Mouse (Mus musculus) frontal cortex, postnatal 10 days (tissue): Measurements from ENCODE around the gene Gm17545.

ENCODE experiments used
- DNase-seq, 2 experiments: peaks; one replicate each; pipeline ENCODE4 v3.0.0; 2022; ENCODE audit warnings: low spot score in 2 of 2, mixed read lengths in 1 of 2

Gm17545 gene

DNA sequence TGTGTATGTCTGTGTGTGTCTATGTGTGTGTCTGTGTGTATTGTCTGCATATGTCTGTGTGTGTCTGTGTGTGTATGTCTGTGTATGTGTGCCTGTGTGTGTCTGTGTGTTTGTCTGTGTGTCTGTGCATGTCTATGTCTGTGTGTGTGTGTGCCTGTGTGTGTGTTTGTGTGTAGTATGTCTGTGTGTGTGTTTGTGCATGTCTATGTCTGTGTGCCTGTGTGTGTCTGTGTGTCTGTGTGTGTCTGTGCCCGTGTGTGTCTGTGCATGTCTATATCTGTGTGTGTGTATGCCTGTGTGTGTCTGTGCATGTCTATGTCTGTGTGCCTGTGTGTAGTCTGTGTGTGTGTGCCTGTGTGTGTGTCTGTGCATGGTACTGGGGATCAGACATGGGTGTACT, 9.0 kb upstream of the Gm17545 start:
- no peak for DNase-seq

DNA sequence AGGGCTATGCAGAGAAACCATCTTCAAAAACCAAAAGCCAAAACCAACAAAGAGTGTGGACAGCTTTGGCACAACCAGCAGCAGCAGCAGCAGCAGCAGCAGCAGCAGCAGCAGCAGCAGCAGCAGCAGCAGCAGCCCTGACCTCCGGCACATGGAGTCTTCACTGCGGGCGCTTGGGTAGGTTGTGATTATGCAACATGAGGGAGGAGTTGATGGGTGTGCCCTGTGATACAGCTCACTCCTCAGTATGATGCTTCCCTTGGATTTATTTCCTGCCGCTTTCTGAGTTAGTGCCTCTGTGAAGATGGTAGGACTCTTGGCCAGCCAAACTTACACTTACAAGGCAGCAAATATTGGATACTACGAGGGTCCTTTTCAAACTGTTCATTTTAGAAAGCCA, 6.9 kb upstream of the Gm17545 start:
- no peak for DNase-seq

DNA sequence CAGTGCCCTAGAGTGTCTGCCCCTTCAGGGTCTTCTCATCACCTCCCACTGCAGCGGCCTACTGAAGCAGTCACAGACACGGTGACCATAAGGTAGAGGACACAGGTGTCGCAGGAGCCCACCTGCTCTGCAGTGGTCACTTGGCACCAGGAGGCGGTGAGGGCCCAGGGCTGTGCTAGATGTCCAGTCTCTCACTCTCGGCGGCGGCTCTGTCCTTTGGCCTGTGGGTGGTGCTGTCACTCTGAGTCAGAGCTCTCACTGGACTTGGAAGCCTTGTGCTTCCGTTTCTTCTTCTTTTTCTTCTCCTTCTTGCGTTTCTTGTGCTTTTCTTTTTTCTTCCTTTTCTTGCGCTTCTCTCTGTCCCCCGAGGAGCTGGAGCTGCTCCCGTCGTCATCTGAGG, 5.7 kb upstream of the Gm17545 start:
- DNase-seq, result no peak

DNA sequence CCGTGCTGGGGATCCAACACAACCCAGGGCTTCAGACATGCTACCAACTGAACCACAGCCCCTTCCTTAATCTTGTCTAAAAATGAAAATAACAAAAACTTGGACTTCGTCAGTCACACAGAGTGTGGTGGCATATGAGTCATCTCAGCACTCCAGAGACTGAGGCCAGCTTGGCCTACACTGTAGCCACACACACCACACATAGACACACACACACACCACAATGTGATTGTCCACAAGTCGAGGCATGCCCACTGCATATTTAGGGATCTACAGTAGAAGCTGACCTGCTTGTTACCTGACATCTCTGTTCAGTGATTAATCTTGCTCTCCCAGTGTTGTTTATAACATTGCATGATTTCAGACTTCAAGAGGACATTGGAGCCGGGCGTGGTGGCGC, 4.9 kb upstream of the Gm17545 start:
- DNase-seq, result no peak

DNA sequence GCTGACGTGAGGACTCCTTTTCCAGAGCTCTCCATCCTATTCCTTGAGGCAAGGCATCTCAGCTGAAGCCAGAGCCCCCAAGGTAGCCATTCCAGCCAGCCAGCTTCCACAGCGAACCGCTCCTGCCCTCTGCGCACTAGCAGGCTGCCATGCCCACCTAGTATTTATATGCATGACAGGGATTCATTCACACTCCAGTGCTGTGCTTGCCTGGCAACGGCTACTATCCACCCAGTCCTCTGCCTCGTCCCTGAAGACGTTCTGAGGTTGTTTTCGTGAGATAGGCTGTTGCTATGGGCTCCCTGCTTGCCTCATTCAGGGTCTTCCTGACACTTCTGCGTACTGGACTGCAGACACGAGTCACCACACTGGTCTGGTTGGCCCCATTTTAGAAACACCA, 1.4 kb upstream of the Gm17545 start:
- DNase-seq, result no peak

DNA sequence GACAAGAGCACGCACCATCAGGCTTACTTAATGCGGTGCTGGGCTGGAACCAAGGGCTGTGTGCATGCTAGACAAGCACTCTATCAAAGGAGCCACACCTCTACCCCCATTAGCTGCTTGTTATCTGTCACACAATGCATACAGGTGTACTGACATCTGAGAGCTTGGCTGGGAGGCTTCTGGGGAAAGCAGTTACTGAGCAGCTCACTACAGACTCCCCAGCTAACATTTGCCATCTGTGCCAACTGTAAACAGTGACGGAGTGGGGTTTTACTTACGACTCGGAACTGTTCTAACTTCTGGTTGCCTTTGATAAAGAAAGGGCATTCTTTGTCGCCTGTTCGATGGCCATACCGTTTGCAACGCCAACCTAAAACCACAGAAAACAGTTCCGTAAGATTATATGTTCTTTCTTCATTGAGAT, 577 bp upstream of the Gm17545 start:
- no peak for DNase-seq

DNA sequence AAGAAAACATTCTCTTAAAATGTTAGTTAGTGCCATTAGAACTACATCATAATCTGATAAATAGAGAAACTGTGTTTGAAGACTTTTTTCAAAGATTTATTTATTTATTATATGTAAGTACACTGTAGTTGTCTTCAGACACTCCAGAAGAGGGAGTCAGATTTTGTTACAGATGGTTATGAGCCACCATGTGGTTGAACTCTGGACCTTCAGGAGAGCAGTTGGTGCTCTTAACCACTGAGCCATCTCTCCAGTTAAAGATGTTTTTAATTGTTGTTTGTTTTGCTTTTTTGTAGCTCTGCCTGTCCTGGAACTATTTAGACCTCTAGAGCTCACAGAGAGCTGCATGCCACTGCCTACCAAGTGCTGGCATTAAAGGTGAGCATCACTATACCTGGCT, 951 bp downstream of the Gm17545 start:
- no peak for DNase-seq

DNA sequence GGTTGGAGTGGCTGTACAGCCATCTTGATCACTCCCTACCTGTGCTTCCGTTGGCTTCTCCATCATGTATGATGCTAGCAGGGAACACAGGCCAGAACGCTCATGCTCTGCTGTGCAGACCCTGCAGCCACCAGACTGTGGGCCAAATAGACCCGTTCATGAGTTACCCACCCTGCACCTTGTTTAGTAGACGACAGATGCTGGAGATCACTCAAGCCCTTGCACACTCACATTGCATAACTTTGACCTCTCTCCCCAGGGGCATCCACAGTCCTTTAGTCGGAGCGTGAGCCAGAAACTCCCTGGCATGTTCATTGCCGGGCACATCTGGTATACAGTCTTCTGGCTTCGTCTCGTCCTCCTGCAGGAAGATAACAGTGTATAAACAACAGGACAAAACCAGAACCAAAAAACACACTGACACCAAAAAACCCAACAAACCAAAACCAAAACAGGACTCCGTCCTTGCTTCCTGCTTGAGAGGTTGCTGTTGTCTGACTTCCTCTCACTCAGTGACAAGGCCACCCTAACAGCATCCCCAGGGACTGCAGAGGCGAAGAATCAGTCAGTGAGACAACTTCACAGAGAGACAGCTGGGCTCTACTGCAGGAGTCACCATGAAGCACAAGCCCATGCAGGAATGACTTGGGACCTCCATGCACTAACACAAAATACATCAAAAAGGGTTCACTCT, 3.2 kb downstream of the Gm17545 start:
- DNase-seq, result no peak

DNA sequence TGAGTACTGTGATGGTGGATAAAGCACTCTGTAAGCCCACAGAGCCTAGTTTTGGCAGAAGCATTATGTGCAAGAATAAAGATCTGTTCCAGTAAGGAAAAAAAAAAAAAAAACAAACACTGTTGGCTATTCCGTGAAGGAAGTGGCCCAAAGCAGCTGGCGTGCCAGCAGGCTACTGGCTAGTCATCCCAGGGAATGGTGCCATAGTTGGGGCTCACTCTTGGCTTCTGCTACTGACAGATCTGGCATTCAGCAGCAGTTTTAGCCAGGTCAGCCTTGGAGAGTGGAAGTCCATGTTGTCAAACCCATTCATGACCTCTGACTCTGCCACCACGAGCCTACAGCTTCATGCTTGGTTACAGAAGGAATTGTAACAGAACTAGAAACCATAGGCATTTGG, 7.9 kb downstream of the Gm17545 start:
- DNase-seq, result peak in 1 of 2 experiments; percentile 44

DNA sequence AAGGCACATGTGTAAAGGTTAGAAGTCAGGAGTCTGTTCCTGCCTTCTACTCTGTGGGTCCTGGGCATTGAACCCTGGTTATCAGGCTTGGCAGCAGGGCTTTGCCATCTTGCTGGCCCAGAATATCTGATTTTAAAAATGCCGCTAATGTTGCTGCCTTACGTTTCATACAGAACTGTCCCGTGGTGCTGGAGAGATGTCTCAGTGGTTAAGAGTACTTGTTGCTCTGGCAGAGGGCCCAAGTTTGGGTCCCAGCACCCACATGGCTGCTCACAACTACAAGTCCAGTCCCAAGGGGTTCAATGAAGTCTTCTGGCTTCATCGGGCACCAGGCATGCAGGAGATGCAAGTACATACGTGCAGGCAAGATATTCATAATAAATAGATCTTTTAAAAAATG, 12.1 kb downstream of the Gm17545 start:
- no peak for DNase-seq

DNA sequence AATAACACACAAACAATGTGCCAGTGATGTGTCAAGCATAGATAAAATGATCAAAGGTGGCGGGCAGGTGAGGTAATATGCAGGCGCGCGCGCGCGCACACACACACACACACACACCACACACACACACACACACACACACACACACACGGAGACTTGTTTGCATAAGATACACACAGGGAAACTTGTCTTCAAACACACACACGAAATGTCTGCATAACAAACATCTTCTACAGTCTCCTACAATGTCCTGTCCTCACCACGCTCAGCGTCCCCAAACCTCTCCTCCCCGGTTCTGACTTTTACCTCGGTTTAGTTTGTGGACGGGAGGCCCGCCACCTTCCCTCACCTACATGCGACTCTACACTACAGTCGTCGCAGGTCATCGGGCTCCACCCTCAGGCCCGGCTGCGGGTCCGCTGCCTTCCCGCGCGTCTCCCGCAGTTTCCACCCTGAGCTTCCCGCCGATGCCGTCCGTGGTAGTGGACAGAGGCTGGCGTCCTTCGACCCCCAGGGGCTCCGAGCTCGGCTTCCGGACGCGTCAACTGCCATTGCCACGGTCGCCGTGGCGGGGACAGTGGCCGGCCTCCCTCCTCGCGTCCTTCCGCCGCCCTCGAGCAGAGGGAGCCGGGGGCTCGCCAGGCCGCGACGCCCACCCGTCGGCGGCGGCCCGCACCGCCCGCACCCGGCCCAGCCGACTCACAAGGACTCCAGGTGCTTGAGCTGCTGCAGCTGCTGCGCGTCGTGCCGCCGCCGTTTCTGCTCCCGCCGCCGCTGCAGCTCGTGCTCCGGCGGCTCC, 13.5 kb downstream of the Gm17545 start:
- DNase-seq, result peak in 1 of 2 experiments; percentile 49

DNA sequence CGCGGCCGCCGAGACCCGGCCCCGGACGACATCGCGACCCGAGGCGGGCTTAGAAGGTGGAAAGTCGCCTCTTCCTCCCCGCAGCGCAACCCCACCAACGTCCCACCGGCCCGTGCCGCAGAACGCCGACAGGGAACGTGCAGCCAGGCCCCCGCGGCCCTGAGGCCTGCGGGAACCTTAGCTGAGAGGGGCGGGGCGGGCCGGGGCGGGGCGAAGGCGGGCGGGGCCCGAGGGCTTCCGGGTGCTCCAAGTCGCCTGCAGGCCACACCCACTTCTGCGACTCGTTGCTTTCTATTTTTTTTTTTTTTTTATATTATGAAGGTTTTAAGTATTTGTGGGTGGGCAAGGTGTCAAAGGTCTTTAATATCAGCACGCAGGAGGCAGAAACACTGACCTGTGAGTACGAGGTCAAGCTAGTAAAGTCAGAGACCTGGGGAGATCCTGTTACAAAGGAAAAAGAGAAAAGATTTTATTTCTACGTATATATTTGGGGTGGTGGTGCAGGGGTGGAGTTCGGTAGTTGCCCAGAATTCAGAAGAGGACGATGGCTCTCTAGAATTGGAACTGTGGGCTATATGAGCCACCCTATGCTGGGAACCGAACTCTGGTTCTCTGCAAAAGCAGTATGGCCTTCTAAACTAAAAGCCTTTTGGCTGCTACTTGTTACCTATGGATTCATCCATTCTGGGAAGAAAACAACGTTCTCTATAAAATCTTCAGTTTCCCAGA, 14.2 kb downstream of the Gm17545 start:
- peak in 1 of 2 experiments; percentile 48 for DNase-seq

DNA sequence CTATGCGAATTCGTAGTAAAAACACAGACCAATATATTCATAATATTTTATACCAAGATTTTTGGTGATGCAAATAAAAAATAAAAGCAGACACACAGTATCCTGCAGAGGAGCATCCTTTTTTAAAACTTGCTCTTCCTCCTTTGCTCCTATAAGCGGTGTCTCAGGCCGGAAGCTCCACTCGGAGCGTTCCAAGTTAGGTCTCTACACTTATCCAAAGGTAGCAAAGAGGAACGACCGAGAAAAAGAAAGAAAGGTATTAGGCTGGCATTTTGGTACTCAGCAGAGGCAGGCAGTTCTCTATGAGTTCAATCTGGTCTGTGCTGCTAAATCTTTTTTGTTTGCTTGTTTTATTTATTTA, 14.8 kb downstream of the Gm17545 start:
- DNase-seq, result no peak

DNA sequence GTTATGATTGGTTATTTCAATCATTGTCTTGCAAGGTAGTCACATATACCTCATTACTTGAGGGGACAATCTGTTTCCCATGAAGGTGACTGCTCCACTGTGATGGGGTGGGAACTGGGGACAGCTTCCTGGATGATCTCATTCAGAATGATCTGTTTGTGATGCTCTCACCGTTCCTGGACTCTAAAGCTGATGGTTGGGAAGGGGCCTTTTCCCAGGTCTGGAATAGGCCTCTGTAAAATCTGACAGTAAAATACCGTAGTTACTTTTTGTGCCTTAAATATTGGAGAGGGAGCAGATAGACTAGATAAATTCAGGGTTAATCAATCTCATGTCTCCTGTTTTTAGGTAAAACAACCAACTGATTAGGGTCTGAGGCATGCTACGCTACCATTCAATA, 15.6 kb downstream of the Gm17545 start, which contains the start of gene Rp9:
Rp9 (minus strand) TSS at position 101 of the 400 bp plus-strand sequence.
- DNase-seq, result no peak

DNA sequence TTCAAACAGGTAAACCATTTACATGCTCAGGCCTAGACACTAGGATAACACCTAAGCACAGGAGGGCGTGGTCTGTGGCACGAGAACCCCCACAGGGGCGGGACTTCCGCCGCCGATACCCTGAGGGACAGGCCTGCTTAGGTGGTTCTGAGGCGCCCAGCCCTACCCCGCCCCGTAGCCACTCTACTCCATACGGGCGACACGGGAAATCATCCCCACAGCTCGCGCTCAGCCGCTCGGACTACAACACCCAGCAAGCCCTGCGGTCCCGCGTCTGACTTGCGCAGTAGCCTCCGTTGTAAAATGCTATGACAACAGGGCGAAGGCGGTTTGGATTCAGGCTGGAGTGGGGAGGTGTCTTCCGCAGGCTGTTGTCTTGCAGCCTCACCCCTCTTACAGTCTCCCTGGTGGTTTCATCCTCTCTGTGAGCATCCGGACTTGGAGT, 21.4 kb downstream of the Gm17545 start, which contains the start of gene Bbs9:
Bbs9 (plus strand) TSS at position 292 of the 445 bp plus-strand sequence.
- DNase-seq, result peak; percentile 92 to 94

DNA sequence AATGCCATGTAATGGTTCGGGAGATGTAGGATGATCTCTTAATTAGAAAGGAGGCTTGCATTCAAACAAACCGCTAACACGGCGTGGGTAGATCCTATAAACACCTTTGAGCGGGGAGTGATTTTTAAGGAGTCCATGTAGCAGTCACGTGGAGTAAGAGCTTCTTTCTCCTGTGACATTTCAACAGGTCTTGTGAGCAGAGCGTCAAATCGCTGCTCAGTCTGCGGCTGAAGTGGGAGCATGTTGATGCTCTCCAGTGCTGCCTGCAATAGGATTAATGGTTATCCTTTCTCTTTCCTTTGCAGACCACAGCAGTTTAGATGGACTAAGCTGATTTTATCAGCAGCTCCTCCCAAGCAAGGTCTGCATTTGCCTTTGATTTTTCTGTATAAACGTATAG, 22.2 kb downstream of the Gm17545 start:
- DNase-seq, result no peak

DNA sequence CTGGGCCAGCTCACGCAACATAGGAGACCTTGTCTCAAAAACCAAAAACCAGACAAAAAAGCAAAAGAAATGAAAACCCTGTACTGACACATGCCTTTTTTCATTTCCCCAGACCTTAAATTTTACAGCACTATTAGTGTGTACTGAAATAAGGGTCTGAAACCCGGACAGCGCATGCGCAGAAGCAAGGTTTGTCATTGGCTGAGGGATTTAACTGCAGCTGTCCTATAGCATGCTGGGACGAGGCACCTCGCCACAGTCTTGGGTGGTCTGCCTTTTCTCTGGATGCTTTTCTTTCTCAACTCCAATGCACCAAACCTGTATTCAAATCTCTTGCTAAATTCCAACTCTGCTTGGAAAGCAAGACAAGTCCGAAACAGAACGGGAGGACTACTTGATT, 24.9 kb downstream of the Gm17545 start:
- no peak for DNase-seq

DNA sequence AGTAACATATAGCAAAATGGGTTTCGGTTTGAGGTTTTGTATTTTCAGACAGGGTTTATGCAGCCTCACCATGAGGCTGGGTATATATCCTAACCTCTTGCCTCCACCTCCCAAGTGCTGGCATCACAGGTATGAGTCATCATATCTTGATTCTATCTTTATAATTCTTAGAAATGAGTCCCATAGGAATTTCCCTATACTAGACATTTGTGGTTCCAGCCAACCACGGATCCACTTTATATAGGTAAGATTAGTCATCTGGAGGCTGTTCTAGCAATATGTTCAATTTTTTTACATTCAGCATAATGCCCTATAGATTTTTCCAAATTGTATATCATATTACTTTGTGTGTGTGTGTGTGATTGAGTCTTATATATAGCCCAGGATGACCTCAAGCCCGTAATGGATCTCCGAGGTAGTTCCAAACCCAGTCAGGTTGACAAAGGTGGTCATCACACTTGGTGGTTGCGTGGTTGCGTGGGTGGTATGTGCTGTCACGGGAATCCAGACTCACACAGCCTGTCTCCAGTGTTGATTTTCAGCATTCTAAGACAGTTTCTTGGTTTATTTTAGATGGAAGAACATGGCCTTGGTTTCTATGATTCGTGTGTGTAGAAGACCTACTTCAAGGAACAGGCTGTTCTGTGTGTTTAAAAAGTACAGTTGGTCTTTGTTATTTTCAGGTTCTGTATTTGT, 29.9 kb downstream of the Gm17545 start:
- no peak for DNase-seq

DNA sequence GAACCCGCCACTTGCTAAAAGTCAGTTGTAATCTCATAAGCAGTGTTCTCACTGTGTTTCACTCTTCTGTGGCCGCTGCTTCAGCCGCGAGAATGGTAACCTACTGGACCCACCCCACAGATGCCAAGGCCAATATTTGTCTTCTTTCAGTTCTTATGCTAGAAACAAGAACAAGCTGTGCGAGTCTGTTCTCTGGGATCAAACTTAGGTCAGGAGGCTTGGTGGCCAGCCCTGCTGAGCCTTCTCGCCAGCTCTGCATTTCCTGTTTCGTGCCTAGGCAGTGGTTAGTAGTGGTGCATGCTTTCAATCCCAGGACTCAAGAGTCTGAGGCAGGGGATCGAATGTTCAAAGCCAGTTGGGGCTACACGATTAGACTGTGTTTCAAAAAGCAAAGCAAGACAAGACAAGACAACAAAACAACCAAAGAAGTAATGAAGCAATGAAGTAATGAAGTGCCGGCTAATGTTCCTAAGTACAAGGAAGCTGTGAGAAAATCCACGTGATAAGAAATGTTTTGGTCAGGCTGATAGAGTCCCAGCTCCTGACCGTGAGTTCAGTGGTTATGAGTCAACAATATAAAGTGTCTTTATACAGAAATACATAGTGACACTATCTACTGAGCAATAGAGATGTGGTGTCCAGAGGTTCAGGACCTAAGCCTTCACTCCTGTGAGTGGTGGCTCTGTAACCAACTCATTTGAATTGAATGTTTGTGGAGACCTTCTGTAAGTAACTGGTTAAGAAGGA, 30.6 kb downstream of the Gm17545 start:
- no peak for DNase-seq

DNA sequence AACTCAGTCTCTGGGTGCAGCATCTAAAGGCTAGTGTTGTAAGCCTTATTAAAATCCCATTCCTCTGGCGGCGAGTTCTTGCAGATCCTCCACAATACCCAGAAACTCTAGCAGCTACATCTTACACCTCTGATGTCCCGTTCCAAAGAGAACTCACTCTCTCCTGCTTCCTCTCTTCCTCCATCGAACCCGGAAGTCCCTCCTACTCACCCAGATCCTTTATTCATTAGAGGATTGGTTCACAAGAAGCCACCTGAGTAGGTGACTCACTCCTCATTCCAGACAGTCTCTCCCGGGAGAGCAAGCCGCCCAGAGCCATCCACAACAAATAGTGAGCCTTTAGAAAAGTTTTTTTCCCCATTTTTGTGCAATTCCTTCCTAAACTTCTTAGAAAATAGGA, 32.1 kb downstream of the Gm17545 start:
- DNase-seq, result no peak

DNA sequence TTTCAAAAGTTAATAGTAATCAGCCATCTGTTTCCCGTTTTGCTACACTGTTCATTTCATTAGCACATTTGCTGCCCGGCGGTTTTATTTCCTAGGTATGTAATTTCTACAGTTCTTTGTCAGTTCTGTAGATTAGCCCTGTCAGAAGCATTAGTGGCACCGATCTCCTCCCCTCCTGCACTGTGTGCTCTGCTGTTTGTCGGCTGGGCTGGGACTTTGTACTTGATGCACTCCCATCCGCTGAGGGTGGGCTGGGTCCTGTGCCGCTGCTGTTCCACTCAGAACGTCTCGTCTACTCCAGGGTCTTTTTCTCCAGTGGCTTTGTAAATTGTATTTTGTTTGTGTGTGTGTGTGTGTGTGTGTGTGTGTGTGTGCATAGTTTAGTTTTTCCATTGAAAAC, 34.9 kb downstream of the Gm17545 start:
- DNase-seq, result no peak
